Mouse (Mus musculus) heart, postnatal 36 days (tissue): ENCODE results near the gene Hoxd9. TPM values are rescaled to one million over a fixed set of nuclear protein-coding genes. Genes with fewer than 3 reads are reported as not detected.

Experiments
- DNase-seq, 2 experiments: peaks; one replicate each; pipeline ENCODE4 v3.0.0; 2021 to 2022
- intact Hi-C: fragments of 180-260 bp; cut with DNase I; formaldehyde crosslinking; loops from one replicate; pipeline ENCODE4 v1.15.1; 2025
- total RNA-seq, 2 experiments: library from RNA; stranded (reverse); gene quantifications; 2 replicates each; pipeline ENCODE4 v1.2.3; 2021

Hoxd9 gene
- total RNA-seq, 2 experiments from 2014 or later, result 0.36 to 0.41 TPM

DNA sequence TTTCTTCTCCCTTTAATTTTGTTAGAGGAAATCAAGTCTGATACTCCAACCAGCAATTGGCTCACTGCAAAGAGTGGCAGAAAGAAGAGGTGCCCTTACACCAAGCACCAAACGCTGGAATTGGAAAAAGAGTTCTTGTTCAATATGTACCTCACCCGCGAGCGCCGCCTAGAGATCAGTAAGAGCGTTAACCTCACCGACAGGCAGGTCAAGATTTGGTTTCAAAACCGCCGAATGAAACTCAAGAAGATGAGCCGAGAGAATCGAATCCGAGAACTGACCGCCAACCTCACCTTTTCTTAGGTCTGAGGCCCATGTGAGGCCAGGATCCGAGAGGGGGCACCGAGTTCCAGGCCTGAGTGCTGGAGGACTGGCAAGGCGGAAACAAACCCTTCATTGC is 3.5 kb upstream of the Hoxd9 start:
- no peak for DNase-seq
- intact Hi-C loops, result loop anchor here (10.0 kb wide), 1 partner anchor 1419 kb away; the partner anchor contains the start of gene Sp9

DNA sequence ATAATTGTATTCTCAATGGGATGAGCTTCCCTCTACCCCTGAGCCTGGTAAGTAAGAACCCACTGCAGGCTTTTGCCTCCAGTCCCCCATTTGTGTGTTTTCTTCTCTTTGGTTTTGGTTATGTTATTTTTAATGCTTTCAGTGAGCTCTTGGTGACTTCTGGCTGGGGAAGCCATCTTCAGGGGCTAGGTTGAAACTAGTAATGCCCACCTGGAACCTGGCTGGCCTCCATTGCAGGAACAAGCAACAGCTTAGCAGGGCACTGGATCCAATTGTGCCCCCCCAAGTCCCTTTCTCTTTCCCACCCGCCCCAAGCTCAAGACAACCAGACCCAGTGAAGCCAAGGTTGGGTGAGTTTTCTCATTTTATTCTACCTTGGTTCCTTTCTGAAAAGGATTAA is 2.1 kb upstream of the Hoxd9 start:
- no peak for DNase-seq
- intact Hi-C loops, result loop anchor here (10.0 kb wide), 1 partner anchor 1421 kb away; the partner anchor contains the start of gene Sp9

DNA sequence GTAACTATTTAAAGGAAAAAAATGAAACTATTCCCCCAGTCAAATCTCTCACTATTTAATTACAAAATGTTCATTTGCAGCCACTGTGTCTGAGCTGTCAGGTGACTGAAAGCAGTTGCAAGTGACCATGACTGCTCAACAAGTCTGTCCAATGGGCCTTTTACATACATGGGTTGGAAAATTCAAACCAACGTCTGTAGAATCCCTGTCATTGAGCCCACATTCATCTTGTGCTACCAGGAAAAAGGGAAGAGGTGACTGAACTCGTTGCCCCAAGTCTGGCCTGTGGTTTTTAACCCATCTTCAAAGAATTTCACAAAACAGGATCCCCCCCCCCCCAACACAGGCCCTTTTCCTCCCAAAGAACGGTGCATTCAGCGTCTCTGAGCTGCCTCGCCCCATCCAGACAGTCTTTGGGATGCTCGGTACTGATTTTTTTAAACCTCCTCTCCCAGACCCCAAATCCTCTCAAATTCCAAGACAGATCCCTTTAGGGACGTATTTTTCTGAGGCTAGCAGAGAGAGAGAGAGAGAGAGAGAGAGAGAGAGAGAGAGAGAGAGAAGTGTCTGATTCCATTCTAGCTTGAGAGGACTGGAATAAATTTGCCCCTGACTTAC is 1.6 kb upstream of the Hoxd9 start:
- intact Hi-C loops, result loop anchor here (10.0 kb wide), 1 partner anchor 1421 kb away; the partner anchor contains the start of gene Sp9

DNA sequence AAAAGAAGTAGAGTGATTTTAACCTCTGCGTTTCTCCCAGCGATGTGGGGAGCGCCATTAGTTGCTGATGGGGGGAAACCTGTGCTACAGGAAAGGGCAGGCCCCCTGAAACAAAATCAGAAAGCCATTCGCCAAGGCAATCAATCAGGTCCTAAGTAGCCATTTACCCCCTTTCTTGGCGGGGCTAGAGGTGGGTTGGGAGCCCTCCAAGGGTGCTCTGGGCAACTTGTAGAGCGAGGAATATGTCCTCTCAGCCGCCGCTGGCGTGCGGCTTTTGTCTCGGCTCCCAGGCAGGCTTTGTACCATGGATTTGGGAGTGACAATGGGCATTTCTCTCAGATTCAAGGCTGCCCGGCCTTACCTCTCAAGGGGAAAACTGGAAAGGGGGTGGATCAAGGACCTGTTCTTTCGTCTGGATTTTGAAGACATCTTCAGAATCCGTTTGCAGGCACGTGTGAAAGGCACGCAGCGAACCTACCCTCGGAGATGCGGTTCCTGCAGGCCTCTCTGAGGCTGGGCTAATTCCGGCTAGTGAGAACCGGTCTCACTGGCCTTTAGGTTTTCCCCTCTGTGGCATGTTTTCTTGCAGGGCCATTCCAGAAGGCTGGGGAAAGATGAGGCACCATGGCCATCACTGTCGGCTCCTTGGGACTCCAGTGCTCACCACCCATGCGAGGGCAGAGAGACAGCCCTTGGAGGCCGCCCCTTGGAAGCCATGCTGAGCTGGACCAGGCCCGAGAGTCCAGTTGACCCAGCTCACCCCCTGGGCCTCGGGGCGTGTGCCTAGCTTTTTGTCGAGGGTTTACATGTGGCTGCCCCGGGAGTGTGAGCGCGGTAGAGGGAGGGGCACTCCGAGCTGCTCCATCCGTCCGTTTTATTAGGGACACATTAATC is 838 bp upstream of the Hoxd9 start:
- intact Hi-C loops, result loop anchor here (10.0 kb wide), 1 partner anchor 1422 kb away; the partner anchor contains the start of gene Sp9
- DNase-seq, result no peak

More for the DNA sequence above, 1.6 kb upstream of the Hoxd9 start:
- no peak for DNase-seq

DNA sequence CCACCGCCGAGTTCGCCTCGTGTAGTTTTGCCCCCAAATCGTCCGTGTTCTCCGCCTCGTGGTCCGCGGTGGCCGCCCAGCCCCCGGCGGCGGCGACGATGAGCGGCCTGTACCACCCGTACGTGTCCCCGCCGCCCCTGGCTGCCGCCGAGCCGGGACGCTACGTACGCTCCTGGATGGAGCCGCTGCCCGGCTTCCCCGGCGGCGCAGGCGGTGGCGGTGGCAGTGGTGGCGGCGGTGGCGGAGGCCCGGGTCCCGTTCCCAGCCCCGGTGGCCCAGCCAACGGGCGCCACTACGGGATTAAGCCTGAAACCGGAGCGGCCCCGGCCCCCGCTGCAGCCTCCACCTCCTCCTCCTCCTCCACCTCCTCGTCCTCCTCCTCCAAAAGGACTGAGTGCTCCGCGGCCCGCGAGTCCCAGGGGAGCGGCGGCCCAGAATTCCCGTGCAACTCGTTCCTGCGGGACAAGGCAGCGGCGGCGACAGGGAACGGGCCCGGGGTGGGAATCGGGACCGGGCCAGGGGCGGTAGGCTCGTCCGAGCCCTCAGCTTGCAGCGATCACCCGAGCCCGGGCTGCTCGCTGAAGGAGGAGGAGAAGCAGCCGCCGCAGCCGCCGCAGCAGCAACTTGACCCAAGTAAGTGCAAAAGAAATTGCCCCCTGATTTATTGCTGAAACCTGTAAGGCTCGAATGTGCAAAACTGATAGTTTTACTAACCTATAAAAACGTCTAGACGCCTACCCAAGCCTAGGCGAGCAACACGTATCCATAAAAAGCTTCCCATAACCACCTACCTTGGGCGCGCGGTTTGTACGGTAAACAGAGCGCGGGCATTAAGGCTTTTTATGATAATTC is 900 bp downstream of the Hoxd9 start:
- DNase-seq, result no peak
- intact Hi-C loops, result loop anchor here (10.0 kb wide), 1 partner anchor 1424 kb away; the partner anchor contains the start of gene Sp9

DNA sequence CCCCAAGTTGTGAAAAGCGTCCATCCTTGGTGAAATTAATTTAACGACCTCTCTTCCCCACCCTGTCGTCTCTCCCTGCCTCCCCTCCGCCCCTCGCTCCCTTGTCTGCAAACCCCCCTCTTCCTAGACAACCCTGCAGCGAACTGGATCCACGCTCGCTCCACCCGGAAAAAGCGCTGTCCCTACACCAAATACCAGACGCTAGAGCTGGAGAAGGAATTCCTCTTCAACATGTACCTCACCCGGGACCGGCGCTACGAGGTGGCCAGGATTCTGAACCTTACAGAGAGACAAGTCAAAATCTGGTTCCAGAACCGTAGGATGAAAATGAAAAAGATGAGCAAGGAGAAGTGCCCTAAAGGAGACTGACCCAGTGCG is 1.5 kb downstream of the Hoxd9 start:
- DNase-seq, result no peak
- intact Hi-C loops, result loop anchor here (10.0 kb wide), 1 partner anchor 1424 kb away; the partner anchor contains the start of gene Sp9

DNA sequence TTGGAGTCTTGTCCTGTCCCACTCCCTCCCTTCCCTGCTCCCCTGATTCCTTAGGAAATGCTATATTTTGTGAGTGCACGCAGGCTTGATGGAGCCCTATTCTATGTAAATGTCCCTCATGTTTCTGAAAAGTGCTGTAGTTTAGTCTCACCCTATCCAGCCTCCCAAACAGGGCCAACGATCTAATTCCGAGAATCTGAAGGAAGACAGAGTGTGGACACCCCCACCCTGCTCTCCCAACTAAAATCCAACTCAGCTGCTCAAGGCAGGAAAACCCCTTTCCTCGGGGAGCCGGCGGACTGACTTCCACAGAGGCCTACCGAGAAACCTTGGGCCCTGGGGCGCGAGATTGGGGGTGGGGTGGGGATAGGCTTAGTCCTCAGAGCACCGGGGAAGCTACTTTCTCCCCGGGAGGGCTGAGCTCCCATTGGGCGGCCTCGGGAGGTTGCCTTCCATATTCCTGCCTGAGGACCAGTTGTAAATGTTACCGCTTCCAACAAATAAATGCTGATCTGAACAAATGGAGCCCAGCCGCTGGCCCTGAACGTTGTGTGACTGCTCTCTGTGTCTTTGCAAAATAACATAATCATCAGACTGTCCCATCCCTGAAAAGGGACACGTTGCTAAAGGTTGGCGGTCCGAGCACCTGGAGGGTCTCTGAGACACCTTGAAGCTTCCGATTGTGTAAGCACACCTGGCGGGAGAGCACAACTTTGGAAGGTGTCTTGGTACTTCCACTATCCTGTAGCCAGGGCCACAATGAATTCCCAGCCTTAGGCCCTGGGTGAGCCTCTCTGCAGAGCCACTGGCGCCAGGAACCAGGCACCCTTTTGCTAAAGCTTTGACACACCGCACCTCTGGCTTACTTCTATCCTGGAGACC is 2.4 kb downstream of the Hoxd9 start:
- DNase-seq, result no peak
- intact Hi-C loops, result loop anchor here (5.0 to 10.0 kb wide), 5 partner anchors 262 to 1425 kb away; partner anchors contain the start of gene Sp9

DNA sequence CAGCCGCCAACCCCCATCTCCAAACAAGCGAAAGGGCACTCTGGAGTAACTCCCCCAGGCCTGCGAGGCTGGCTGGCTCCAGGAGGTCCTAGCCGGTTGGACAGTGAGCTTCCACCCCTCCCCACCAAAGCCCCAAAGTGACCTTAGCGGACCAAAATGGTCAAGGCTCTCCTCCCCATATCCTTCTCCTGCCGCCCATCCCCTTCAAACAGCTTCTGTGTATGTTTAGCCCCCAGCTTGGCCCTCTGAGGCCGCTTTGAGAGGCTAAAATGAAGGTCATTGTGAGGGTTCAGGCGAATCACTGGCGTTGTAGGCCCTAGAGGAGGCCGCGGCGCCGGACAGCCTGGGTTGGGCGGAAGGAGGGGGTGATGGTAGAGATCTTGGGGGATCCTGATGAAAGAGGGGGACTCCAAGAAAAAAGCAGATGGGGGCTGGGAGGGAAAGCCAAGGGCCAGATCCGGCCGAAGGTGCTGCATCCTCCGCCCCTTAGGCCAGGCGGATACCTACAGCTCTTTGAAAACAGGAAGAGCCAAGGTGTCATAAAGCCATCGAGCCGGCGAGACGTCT is 3.1 kb downstream of the Hoxd9 start:
- intact Hi-C loops, result loop anchor here (5.0 to 10.0 kb wide), 4 partner anchors 262 to 1084 kb away; no protein-coding TSS in a partner anchor

DNA sequence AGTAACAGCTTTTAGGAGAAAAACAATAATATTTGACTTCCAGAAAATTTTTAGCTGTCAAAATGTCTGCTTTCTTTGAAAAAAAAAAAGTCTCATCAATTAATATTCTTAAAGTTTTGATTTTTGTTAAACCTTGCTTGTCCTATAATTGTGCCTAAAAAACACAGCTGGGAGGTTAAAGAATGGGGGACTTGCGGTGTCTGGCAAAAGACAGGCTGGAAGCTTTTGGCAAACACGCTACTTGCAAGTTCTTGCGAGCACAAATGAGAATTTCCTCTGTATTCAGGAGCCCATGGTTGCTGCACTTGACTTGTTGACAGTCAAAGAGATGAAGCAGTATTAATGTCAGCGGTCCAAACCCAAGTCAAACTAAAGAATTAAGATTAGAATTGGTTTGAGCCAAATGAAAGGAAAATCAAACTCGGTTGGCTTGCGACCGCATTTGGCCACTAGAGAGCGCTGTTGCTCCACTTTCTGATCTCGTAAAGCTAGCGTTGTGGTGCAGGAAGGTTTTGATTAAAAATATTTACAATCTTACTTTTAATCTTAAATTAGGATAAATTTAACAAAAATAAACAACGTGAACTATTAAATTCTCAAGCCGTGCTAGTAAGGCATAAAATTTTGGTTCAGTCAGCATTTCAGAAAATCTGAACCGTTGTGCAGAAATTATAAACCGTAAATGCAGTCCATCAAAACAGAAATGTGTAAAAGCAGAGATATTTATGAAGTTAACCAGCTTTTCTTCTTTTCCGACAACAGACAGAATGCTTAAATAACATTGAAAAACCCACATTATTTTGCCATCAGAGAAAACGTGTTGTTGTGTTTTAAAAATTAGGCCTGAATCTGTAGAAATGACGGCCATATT is 4.7 kb downstream of the Hoxd9 start:
- peak; percentile 83 to 87 for DNase-seq
- intact Hi-C loops, result loop anchor here (1.0 to 10.0 kb wide), 8 partner anchors 260 to 1083 kb away; no protein-coding TSS in a partner anchor

More for the DNA sequence above, 3.1 kb downstream of the Hoxd9 start:
- DNase-seq, result no peak

DNA sequence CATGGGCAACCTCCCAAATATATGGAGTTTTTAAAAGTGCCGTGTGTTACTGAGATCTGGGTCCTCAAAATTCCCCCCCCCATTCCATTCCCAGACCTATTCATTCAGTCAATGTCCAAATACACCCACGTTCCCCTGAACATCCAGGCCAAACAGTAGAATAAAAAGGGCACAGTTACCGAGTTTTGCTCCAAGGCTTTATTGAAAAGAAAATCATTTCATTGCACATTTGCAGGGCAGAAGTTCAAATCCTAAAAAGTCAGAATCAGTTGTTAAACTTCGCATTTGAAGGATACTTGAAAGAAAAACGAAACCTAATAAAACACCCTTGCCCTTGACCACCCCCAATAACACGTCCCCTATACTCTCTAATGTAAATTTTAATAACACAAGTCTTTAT is 5.3 kb downstream of the Hoxd9 start:
- no peak for DNase-seq
- intact Hi-C loops, result loop anchor here (1.0 to 10.0 kb wide), 8 partner anchors 259 to 1082 kb away; no protein-coding TSS in a partner anchor

DNA sequence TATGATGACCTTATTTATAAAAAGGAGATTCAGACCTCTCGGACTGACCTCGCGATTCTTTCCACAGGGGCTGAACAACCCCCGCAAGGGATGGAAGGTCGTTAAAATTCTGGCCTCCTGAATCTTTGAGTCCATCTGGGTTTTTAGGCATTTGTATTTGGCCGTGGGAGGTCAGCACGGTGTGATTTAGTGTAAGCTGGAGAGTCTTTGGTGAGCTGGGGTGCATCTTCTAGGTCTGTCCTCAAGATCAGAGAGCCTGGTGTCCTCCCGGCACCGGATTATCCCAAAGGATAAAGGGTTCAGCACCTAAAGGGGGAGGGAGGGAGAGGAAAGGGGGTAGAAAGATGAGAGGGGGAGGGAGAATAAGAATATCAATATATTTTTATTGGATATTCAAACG is 5.8 kb downstream of the Hoxd9 start:
- DNase-seq, result no peak
- intact Hi-C loops, result loop anchor here (2.0 to 10.0 kb wide), 5 partner anchors 259 to 1081 kb away; no protein-coding TSS in a partner anchor

DNA sequence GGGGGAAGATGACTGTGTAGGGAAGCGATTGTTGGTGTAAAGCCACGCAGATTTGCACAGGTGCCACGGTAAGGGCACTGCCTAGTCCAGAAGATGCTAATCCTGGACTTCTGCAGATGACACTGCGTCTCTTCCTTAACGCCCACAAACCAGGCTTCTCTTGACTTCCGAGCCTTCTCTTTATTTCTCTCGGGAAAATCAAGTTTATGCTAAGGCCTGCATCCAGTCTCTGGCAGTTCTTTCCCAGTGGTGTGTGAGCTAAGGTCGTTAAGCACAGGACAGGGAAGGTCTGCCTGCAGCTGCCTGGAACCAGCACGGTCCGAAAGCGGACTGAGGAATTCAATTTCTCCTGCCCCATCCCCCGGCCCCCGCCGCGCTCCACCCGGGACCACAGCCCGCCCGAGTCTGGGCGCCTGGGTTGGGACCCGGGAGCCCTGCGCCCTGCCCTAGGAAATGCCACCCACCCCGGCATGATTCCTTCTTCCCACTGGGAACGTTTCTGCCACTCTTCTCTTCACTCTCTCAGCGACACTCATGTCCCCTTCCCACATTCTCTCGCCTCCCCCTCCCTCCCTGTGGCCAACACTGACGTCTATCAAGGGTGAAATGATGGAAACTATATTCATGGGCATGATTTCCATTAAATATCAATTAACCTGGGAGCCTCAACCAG is 6.3 kb downstream of the Hoxd9 start:
- no peak for DNase-seq
- intact Hi-C loops, result loop anchor here (2.0 to 10.0 kb wide), 5 partner anchors 258 to 1081 kb away; no protein-coding TSS in a partner anchor

DNA sequence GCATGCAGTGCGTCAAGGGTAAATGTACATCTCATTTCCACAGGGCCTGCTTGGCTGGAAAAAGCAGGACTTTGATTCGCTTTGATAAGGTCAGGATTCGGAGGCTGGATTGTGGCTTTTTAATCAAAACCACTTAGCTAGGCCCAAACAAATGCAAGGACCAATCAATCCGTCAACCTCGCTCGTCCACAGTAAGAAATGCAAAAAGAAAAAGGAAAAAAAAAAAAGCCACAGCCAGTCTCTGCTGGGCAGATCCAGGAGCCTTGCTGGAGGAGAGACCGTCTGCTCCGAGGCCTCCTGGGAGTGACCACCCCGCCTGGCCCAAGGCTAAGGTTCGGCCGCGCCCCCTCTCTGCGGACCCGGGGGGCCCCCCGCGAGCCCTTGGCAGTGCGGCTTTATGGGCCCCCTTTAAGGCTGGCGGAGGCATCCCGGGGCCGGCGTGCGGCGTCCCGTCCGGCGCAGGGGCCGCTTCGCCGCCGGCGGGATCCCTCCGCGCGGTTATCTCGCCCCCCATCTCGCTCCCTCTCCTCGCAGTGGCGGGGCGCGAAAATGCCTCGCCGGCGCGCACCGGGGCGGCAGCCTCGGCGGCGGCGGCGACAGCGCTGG is 7.0 kb downstream of the Hoxd9 start, which contains the start of gene Hoxd8:
Gene Hoxd8 (plus strand): TSS at position 223 of the 606 bp plus-strand sequence.
- no peak for DNase-seq

DNA sequence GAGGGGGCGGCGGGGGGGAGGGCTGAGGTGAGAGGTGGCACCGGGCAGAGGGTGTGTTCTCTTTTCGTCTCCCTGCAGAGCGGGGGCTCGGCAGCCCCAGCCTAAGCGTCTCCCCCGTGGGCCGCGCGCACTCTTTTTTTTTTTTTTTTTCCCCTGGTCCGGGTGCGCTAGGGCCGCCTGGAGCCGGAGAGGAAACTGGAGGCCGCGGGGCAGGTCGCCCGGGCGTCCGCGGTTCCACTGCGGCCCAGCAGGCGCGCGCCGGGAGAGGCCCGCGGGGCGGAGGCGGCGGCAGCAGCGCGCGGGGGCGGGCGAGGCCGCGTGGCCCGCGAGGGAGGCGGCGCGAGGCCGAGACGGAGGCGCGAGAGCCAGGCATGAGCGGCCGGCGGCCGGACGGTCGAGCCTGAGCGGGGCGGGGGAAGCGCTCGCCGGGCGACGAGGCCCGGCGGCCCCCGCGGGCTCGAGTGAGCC is 7.5 kb downstream of the Hoxd9 start:
- intact Hi-C loops, result loop anchor here (5.0 to 10.0 kb wide), 4 partner anchors 257 to 1080 kb away; no protein-coding TSS in a partner anchor
- DNase-seq, result no peak

More for the DNA sequence above, 7.0 kb downstream of the Hoxd9 start, which contains the start of gene Hoxd8:
- intact Hi-C loops, result loop anchor here (5.0 to 10.0 kb wide), 4 partner anchors 258 to 1080 kb away; no protein-coding TSS in a partner anchor

DNA sequence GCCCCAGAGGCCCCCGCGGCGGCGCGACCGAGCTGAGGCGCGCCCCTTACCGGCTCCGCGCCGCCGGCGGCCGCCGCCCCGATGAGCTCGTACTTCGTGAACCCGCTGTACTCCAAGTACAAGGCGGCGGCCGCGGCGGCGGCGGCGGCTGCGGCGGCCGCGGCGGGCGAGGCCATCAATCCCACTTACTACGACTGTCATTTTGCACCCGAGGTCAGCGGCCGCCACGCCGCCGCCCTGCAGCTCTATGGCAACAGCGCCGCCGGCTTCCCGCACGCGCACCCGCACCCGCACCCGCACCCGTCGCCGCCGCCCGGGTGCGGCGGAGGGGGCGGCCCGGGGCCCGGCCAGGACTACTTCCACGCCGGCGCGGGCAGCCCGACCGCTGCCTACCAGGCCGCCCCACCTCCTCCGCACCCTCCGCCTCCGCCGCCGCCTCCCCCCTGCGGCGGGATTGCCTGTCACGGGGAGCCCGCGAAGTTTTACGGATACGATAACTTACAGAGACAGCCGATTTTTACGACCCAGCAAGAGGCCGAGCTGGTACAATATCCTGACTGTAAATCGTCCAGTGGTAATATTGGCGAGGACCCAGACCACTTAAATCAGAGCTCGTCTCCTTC is 8.1 kb downstream of the Hoxd9 start:
- intact Hi-C loops, result loop anchor here (10.0 kb wide), 2 partner anchors 539 to 1079 kb away; no protein-coding TSS in a partner anchor
- no peak for DNase-seq
